Mouse (Mus musculus) heart, adult 18-20 months (tissue): ENCODE measurements around the gene Hpse2. TPM values are rescaled to one million over a fixed set of nuclear protein-coding genes. Genes with fewer than 3 reads are reported as not detected.
A peak's percentile ranks its signal among the peaks of the same experiment; 100 is the strongest.
"Not testable (repeated sequence)": the region's sequence is repeated elsewhere in the genome, so short reads cannot be mapped to it uniquely, and the experiment has no call there.

ENCODE experiments used
- DNase-seq, 2 experiments: peaks; one replicate each; pipeline ENCODE4 v3.0.0; 2021 to 2022; ENCODE audit warnings: mixed read lengths in 1 of 2
- total RNA-seq, 2 experiments: library from RNA; stranded (reverse); gene quantifications; 2 replicates each; pipeline ENCODE4 v1.2.3; 2021

The Hpse2 gene
- total RNA-seq, 2 experiments from 2014 or later: 0.31 TPM; not detected in 1

- no peak for DNase-seq
Measured at GRCm38 (mm10) chr19:42850444-42850843, 537.7 kb downstream of the Hpse2 start.

GRCm38 (mm10) chr19:42839621-42840294 is 548.4 kb downstream of the Hpse2 start:
- no peak for DNase-seq

GRCm38 (mm10) chr19:42839118-42839517 is 549.0 kb downstream of the Hpse2 start:
- DNase-seq: no peak

GRCm38 (mm10) chr19:42838271-42838670 is 549.9 kb downstream of the Hpse2 start:
- DNase-seq: no peak

GRCm38 (mm10) chr19:42837591-42837990 is 550.6 kb downstream of the Hpse2 start:
- no peak for DNase-seq

GRCm38 (mm10) chr19:42833126-42833525 is 555.0 kb downstream of the Hpse2 start:
- DNase-seq: no peak

GRCm38 (mm10) chr19:42832251-42832650 is 555.9 kb downstream of the Hpse2 start:
- DNase-seq: no peak

GRCm38 (mm10) chr19:42829196-42829595 is 559.0 kb downstream of the Hpse2 start:
- no peak for DNase-seq

GRCm38 (mm10) chr19:42827843-42828242 is 560.3 kb downstream of the Hpse2 start:
- DNase-seq: no peak

- no peak for DNase-seq
Measured at GRCm38 (mm10) chr19:42820109-42820508, 568.0 kb downstream of the Hpse2 start.

GRCm38 (mm10) chr19:42817761-42818160 is 570.4 kb downstream of the Hpse2 start:
- DNase-seq: no peak

GRCm38 (mm10) chr19:42816261-42816660 is 571.9 kb downstream of the Hpse2 start:
- no peak for DNase-seq

GRCm38 (mm10) chr19:42810140-42810539 is 578.0 kb downstream of the Hpse2 start:
- DNase-seq: no peak

GRCm38 (mm10) chr19:42809491-42809890 is 578.7 kb downstream of the Hpse2 start:
- no peak for DNase-seq

GRCm38 (mm10) chr19:42797866-42798265 is 590.3 kb downstream of the Hpse2 start:
- no peak for DNase-seq

GRCm38 (mm10) chr19:42795801-42796200 is 592.4 kb downstream of the Hpse2 start:
- DNase-seq: no peak

- DNase-seq: peak; percentile 77 to 95
Measured at GRCm38 (mm10) chr19:42794914-42795613, 593.1 kb downstream of the Hpse2 start.

- DNase-seq: no peak
Measured at GRCm38 (mm10) chr19:42788311-42788710, 599.8 kb downstream of the Hpse2 start.

GRCm38 (mm10) chr19:42785562-42786220 is 602.5 kb downstream of the Hpse2 start:
- DNase-seq: no peak

GRCm38 (mm10) chr19:42785129-42785528 is 603.0 kb downstream of the Hpse2 start:
- DNase-seq: no peak

GRCm38 (mm10) chr19:42780156-42780538 is 608.0 kb downstream of the Hpse2 start:
- not testable (repeated sequence) for DNase-seq

- peak; percentile 90 to 93 for DNase-seq
Measured at GRCm38 (mm10) chr19:42779531-42780155, 608.5 kb downstream of the Hpse2 start, which contains the start of gene Hps1. Gene Hps1 (minus strand): TSS chr19:42779978.

- peak in 1 of 2 experiments; percentile 50 for DNase-seq
Measured at GRCm38 (mm10) chr19:42777801-42778200, 610.4 kb downstream of the Hpse2 start.
